Mouse (Mus musculus): ENCODE measurements around the gene Ccsap.

The Ccsap gene

DNA sequence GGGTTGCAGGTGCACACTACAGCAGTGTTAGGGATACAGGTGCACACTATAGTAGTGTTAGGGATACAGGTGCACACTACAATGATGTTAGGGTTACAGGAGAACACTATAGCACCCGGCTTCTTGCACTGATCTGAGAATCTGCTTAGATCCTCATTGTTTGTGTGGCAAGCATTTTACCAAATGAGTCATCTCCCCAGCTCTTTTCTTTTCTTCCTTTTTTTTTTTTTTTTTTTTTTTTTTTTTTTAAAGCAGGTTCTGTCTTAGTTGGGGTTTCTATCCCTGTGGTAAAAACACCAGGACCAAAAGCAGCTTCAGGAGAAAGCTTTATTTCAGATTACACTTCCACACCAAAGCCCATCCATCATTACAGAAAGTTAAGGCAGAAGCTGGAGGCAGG, 56.4 kb downstream of the Ccsap start:
- DNase-seq: no peak

DNA sequence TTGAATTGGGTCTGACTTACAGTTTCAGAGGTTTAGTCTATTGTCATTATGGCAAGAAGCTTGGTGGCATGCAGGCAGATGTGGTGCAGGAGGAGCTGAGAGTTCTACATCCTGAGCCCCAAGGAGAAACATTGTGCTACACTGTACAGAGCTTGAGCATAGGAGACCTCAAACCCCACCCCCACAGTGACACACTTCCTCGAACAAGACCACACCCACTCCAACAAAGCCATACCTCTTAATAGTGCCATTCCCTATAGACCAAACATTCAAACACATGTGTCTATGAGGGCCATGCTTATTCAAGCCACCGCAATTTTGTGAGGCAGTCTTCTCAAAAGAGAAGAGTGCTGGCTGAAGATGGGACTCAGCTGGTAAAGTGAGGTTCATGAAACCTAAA, 58.5 kb downstream of the Ccsap start:
- DNase-seq: no peak

DNA sequence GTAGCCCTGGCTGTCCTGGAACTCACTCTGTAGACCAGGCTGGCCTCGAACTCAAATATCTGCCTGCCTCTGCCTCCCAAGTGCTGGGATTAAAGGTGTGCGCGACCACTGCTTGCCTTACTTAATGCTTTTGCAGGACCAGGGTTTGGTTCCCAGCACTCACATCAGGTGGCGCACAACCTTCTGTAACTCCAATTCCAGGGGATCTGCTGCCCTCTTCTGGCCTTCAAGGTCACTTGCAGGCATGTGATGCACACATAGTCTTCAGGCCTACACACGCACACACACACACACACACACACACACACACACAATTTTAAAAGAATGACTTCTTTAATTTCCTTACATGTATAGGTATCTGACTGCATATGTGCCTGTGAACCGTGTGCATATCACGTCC, 59.1 kb downstream of the Ccsap start:
- no peak for DNase-seq

DNA sequence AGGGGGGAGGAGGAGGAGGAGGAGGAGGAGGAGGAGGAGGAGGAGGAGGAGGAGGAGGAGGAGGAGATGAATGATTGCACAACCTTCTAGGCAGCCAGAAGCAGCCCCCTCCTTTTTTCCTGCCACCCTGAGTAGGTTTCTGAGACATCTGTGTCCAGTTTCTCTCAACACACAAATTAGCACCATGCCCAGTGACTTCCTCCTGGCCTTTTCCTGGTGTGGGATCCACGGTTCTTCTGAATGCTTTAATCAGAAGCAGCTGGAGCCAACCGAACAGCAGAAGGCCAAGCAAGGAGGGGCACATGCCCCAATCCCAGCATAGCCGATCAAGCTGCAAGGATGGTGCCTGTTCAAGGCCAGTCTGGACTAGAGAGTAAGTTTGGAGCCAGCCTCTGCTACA, 60.1 kb downstream of the Ccsap start:
- DNase-seq: no peak

DNA sequence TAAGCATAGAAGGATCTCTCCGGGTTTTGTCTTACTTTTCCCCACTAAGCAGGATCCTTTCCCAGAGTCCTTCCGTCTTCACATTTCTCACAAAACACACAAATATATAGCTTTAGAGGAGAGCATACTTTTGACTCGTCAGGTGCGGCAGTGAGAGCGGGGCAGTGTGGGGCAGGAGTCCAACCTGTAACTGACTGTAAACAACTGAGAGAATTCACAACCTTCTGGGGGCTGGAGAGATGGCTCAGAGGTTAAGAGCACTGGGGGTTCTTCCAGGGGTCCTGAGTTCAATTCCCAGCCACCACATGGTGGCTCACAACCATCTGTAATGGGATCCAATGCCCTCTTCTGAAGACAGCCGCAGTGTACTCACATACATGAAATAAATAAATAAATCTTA, 60.6 kb downstream of the Ccsap start:
- DNase-seq: no peak

DNA sequence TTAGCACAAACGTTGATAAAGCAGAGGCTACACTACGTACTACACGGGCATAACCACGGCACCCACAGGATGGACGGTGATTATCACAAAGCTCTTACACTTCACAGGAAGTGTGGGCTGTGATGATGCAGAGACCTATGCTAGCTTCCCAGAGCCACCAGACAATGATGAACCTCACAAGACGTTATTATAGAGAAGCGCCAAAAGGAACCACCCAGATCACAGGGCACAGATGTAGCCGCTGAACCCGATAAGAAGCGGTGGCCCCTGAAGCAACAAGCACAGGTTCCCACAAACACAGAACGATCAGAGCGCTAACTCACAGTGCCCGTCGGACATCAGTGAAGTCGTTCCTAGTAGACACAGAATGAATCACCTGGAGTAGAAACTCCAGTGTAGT, 62.1 kb downstream of the Ccsap start:
- no peak for DNase-seq

DNA sequence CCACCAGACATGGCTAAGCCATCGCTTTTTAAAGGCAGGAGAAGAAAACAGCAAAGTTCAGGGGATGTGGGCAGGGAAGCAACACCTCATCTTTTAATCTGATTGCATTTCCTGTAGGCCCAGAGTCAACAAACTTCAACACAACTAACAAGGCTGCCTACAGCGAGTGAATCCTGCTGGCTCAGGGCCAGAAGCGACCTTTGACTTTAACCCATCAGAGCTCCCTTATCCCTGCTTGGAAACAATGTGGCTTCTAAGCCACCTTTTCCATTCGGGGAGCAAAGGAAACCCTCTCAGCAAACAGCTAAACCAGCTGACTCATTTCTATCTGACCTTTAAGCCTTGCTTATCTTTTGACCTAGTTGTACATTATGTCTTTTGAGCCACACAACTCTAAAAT, 63.3 kb downstream of the Ccsap start:
- DNase-seq: peak; percentile 45 to 79

DNA sequence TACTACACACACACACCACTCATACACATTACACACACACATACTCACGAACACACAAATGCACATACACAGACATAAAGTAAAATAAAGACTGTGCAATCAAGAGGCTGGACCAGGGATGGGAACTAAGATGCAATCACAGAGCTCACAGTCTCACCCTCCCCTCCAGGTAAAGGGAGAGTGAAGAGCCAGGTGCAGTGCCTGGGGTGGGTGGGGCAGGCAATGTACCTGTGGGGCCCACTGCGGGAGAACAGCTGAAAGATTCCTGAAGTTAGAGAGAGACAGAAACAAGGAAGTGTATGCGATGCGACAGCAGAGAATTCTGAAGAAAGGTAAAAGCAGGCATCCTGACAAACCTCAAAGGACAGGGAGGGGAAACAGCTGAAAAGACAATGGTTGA, 65.2 kb downstream of the Ccsap start:
- no peak for DNase-seq

DNA sequence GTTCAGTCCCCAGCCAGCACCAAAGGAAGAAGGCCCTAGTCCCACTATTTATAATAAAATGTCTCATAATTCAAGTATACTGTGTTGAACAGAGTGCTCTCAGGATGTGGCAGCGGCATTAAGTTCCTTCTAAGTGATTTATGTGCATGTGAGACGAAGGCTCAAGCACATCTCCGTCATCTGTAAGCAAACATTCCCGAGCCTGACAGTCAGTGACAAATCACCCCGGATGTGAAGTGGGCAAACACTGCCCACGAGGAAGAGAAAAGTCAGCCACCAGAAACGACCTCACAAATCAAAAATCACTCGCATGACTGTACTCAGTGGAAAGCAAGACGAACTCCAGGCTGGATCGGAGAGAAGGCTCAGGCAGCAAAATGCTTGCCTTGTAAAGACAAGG, 66.1 kb downstream of the Ccsap start:
- DNase-seq: no peak

DNA sequence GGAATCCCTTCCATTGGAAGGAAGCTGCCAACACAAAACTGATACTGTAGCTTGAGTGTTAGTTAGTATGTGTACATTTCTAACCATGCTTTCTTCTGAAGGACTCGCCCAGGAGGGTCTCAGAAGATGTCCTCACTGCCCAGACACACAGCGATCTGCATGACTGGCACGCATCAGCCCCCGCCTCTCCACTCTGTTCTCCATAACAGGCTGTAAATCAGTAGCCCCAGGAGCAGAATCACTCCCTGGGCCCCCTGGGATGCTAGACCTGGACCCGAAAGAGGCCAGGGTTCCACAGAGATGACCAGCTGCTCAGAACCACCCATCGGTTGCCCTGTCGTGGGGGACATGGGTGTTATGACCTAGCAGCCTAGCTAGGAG, 68.2 kb downstream of the Ccsap start:
- no peak for DNase-seq

DNA sequence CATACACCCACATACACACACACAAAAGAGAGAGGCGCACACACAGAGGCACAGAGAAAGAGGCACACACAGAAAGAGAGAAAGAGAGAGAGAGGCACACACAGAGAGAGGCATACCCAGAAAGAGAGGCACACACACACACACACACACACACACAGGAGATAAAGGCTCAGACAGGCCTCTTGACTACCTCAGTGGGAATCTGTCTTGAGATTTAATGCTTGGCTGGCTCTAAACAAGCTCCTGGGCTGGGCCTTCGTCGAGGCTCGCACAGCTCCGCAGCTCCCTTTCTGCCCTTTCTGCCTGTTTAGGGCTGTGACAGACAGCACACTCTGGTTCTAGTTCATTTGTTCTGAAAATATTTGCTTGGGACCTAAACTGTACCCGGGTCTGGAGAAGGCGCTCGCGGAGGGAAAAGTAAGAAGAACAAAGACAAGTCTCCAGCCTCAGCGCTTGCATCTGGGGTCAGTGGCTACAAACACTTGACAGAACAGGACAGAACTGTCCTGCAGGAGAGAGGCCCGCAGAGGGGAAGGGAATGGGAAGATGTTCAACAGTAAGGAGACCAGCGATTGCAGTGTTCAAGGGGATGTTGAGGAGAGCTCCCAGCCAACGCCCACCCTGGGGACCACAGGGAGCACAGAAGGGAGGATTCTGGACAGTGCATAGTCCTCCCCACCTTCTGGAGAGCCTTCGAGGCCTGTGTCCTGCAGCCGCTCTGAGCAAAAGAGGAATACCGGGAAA, 68.7 kb downstream of the Ccsap start:
- peak; percentile 29 to 38 for DNase-seq

Data from kidney, postnatal 36 days (tissue).